26 mouse cellular contexts compared by ENCODE assay signal in genomic region chr9:32120162-32120561, GRCm38 (mm10). TPM values are rescaled to one million over a fixed set of nuclear protein-coding genes. Genes with fewer than 3 reads are reported as not detected.
DNase-seq lines count a peak whose midpoint lies in the region; ATAC-seq lines count a peak whose summit lies in the region.
"Had no signal": no experiment of that assay in that cellular context is flagged by ENCODE, and none has a peak within 500 bp of the region (broad histone marks: within the 10 kb centered on the region; RNA-seq: fewer than 3 reads in every experiment).

No protein-coding gene starts in this region.

- peak; percentile 70 for DNase-seq in embryonic facial prominence, embryonic 14.5 days (ENCODE audit: low spot score)
- DNase-seq in embryonic facial prominence, embryonic 10.5 days (ENCODE audit: low spot score) = no peak
- DNase-seq in liver, embryonic 11.5 days (ENCODE audit: low spot score) = no peak
- peak; percentile 78 for DNase-seq in fat pad, adult 2 months (ENCODE audit: extremely low read depth, low read depth, low spot score)
- no peak for DNase-seq in forebrain, embryonic 14.5 days (ENCODE audit: low spot score)
- DNase-seq: adrenal gland, adult 2 months; adrenal gland, postnatal 14 days; cerebellum, adult 11 months; cerebellum, adult 2 months; cerebellum, postnatal 10 days; cerebellum, postnatal 36 days; embryo, embryonic 11 days; gastrocnemius, postnatal 10 days; gastrocnemius, postnatal 36 days; heart, adult 2 months had no signal

- H3K9ac ChIP-seq in embryonic facial prominence, embryonic 14.5 days (ENCODE audit: low read depth, low read length) = no peak overlapping the region
- no peak overlapping the region for H3K9ac ChIP-seq in liver, embryonic 16.5 days (ENCODE audit: low read depth, low read length)
- no peak overlapping the region for H3K9ac ChIP-seq in liver, embryonic 11.5 days (ENCODE audit: low read depth, low read length)
- H3K9ac ChIP-seq in hindbrain, embryonic 13.5 days = no peak overlapping the region
- no peak overlapping the region for H3K9ac ChIP-seq in forebrain, embryonic 14.5 days (ENCODE audit: low read length)
- H3K9ac ChIP-seq: embryonic facial prominence, embryonic 15.5 days; forebrain, embryonic 12.5 days; hindbrain, embryonic 14.5 days had no signal

- no peak overlapping the region for H3K27ac ChIP-seq in embryonic facial prominence, embryonic 14.5 days (replicated peaks; ENCODE audit: low read depth, low read length)
- no peak overlapping the region for H3K27ac ChIP-seq in embryonic facial prominence, embryonic 10.5 days (replicated peaks)
- H3K27ac ChIP-seq in liver, embryonic 16.5 days (ENCODE audit: low read length) = no peak overlapping the region
- H3K27ac ChIP-seq in liver, embryonic 11.5 days (ENCODE audit: low read depth, low read length) = no peak overlapping the region
- H3K27ac ChIP-seq in hindbrain, embryonic 13.5 days = no peak overlapping the region
- no peak overlapping the region for H3K27ac ChIP-seq in forebrain, embryonic 14.5 days (ENCODE audit: low read depth, low read length)
- H3K27ac ChIP-seq: embryonic facial prominence, embryonic 15.5 days; forebrain, embryonic 12.5 days; heart, adult 2 months; hindbrain, embryonic 10.5 days; hindbrain, embryonic 14.5 days; hindbrain, postnatal 0 days had no signal

- H3K4me1 ChIP-seq in embryonic facial prominence, embryonic 14.5 days (ENCODE audit: control insufficient read depth, insufficient read depth, low read length) = no peaks in the 10 kb centered on the region
- H3K4me1 ChIP-seq in embryonic facial prominence, embryonic 10.5 days = no peaks in the 10 kb centered on the region
- peaks cover 13% of the 10 kb centered on the region for H3K4me1 ChIP-seq in liver, embryonic 16.5 days (ENCODE audit: control insufficient read depth, low read depth, low read length)
- H3K4me1 ChIP-seq in liver, embryonic 11.5 days (replicated peaks; ENCODE audit: control insufficient read depth, insufficient read depth, low read length) = peaks cover 14% of the 10 kb centered on the region
- 0 out of 2 replicates have a peak, but pooled peaks cover 3% of the 10 kb centered on the region for H3K4me1 ChIP-seq in hindbrain, embryonic 13.5 days (replicated peaks)
- no peaks in the 10 kb centered on the region for H3K4me1 ChIP-seq in forebrain, embryonic 14.5 days (ENCODE audit: control insufficient read depth, insufficient read depth, low read length)
- H3K4me1 ChIP-seq: forebrain, embryonic 12.5 days; hindbrain, embryonic 10.5 days had no signal

- no peak overlapping the region for H3K4me3 ChIP-seq in embryonic facial prominence, embryonic 14.5 days (ENCODE audit: low read depth, low read length)
- no peak overlapping the region for H3K4me3 ChIP-seq in embryonic facial prominence, embryonic 10.5 days
- H3K4me3 ChIP-seq in liver, embryonic 16.5 days (ENCODE audit: low read depth, low read length) = no peak overlapping the region
- H3K4me3 ChIP-seq in liver, embryonic 11.5 days (ENCODE audit: low read depth, low read length) = no peak overlapping the region
- H3K4me3 ChIP-seq in hindbrain, embryonic 13.5 days = no peak overlapping the region
- H3K4me3 ChIP-seq in forebrain, embryonic 14.5 days (ENCODE audit: low read depth, low read length) = no peak overlapping the region
- H3K4me3 ChIP-seq: embryonic facial prominence, embryonic 15.5 days; forebrain, embryonic 12.5 days; heart, adult 2 months; hindbrain, embryonic 10.5 days had no signal

- H3K27me3 ChIP-seq in embryonic facial prominence, embryonic 14.5 days (replicated peaks; ENCODE audit: control insufficient read depth, insufficient read depth, low read length) = no peaks in the 10 kb centered on the region
- no peaks in the 10 kb centered on the region for H3K27me3 ChIP-seq in embryonic facial prominence, embryonic 10.5 days (replicated peaks; ENCODE audit: low read depth, poor library complexity, severe bottlenecking)
- H3K27me3 ChIP-seq in liver, embryonic 16.5 days (ENCODE audit: control insufficient read depth, insufficient read depth, low read depth, low read length) = no peaks in the 10 kb centered on the region
- H3K27me3 ChIP-seq in liver, embryonic 11.5 days (replicated peaks; ENCODE audit: control insufficient read depth, insufficient read depth, low read length) = no peaks in the 10 kb centered on the region
- H3K27me3 ChIP-seq in hindbrain, embryonic 13.5 days = no peaks in the 10 kb centered on the region
- H3K27me3 ChIP-seq in forebrain, embryonic 14.5 days (replicated peaks; ENCODE audit: control insufficient read depth, insufficient read depth, low read length) = no peaks in the 10 kb centered on the region
- H3K27me3 ChIP-seq: embryonic facial prominence, embryonic 15.5 days; forebrain, embryonic 12.5 days had no signal

- 82% methylated on average over 1 of the region's 1 CpGs for WGBS in embryonic facial prominence, embryonic 14.5 days
- WGBS in embryonic facial prominence, embryonic 10.5 days = 89% methylated on average over 1 of the region's 1 CpGs
- 28% methylated on average over 1 of the region's 1 CpGs for WGBS in liver, embryonic 16.5 days (ENCODE audit: insufficient replicate concordance)
- WGBS in liver, embryonic 11.5 days = 72% methylated on average over 1 of the region's 1 CpGs
- 100% methylated on average over 1 of the region's 1 CpGs for WGBS in hindbrain, embryonic 13.5 days
- WGBS in forebrain, embryonic 14.5 days = 93% methylated on average over 1 of the region's 1 CpGs

- H3K9me3 ChIP-seq in embryonic facial prominence, embryonic 14.5 days (ENCODE audit: control insufficient read depth, low read length) = 0 out of 2 replicates have a peak, but pooled peaks cover 2% of the 10 kb centered on the region
- H3K9me3 ChIP-seq in embryonic facial prominence, embryonic 10.5 days = no peaks in the 10 kb centered on the region
- no peaks in the 10 kb centered on the region for H3K9me3 ChIP-seq in liver, embryonic 16.5 days (replicated peaks; ENCODE audit: control insufficient read depth, low read length)
- no peaks in the 10 kb centered on the region for H3K9me3 ChIP-seq in liver, embryonic 11.5 days (ENCODE audit: control insufficient read depth, low read length)
- no peaks in the 10 kb centered on the region for H3K9me3 ChIP-seq in hindbrain, embryonic 13.5 days
- H3K9me3 ChIP-seq in forebrain, embryonic 14.5 days (replicated peaks; ENCODE audit: control insufficient read depth, low read length) = no peaks in the 10 kb centered on the region
- H3K9me3 ChIP-seq: embryonic facial prominence, embryonic 15.5 days; forebrain, embryonic 12.5 days had no signal

- H3K4me2 ChIP-seq in embryonic facial prominence, embryonic 14.5 days (ENCODE audit: low read depth, low read length) = no peak overlapping the region
- no peak overlapping the region for H3K4me2 ChIP-seq in liver, embryonic 16.5 days (ENCODE audit: low read depth, low read length)
- H3K4me2 ChIP-seq in liver, embryonic 11.5 days = no peak overlapping the region
- H3K4me2 ChIP-seq in hindbrain, embryonic 13.5 days = no peak overlapping the region
- no peak overlapping the region for H3K4me2 ChIP-seq in forebrain, embryonic 14.5 days (ENCODE audit: low read length)
- H3K4me2 ChIP-seq: embryonic facial prominence, embryonic 15.5 days; forebrain, embryonic 12.5 days; heart, embryonic 11.5 days; hindbrain, embryonic 14.5 days had no signal

- ATAC-seq in embryonic facial prominence, embryonic 14.5 days (ENCODE audit: low read depth) = no peak
- ATAC-seq in liver, embryonic 16.5 days (ENCODE audit: low read depth) = peak; percentile 38; the same call in 1 of the 2 replicates
- ATAC-seq in liver, embryonic 11.5 days (replicated peaks; ENCODE audit: low FRiP score) = no peak
- peak; percentile 86 for ATAC-seq in megakaryocyte-erythroid progenitor cell, adult 5-6 weeks (replicated peaks; ENCODE audit: low FRiP score, low TSS enrichment, poor library complexity, severe bottlenecking)
- ATAC-seq in hindbrain, embryonic 13.5 days (ENCODE audit: low FRiP score) = no peak
- no peak for ATAC-seq in forebrain, embryonic 14.5 days
- ATAC-seq: forebrain, embryonic 16.5 days; hindbrain, postnatal 0 days; inflammation-experienced regulatory T-cells, adult 6 months had no signal

- no peaks in the 10 kb centered on the region for H3K36me3 ChIP-seq in embryonic facial prominence, embryonic 14.5 days (ENCODE audit: control insufficient read depth, insufficient read depth, low read length)
- 0 out of 2 replicates have a peak, but pooled peaks cover 2% of the 10 kb centered on the region for H3K36me3 ChIP-seq in embryonic facial prominence, embryonic 10.5 days (replicated peaks)
- H3K36me3 ChIP-seq in liver, embryonic 16.5 days (ENCODE audit: control insufficient read depth, insufficient read depth) = no peaks in the 10 kb centered on the region
- no peaks in the 10 kb centered on the region for H3K36me3 ChIP-seq in liver, embryonic 11.5 days (ENCODE audit: control insufficient read depth, insufficient read depth, low read length)
- H3K36me3 ChIP-seq in hindbrain, embryonic 13.5 days = 0 out of 2 replicates have a peak, but pooled peaks cover 2% of the 10 kb centered on the region
- no peaks in the 10 kb centered on the region for H3K36me3 ChIP-seq in forebrain, embryonic 14.5 days (ENCODE audit: control insufficient read depth, insufficient read depth, low read length)
- H3K36me3 ChIP-seq: embryonic facial prominence, embryonic 15.5 days; forebrain, embryonic 12.5 days had no signal

RNA-seq across cellular contexts. Expression of gene Arhgap32, which starts 4.2 kb away (rescaled TPM):
- 10.9 and 11.5 TPM in 2 replicates for polyA plus RNA-seq in embryonic facial prominence, embryonic 14.5 days (2014; fragmentation: Nextera tagmentation; extraction: Ambion mirVana)
- polyA plus RNA-seq in embryonic facial prominence, embryonic 10.5 days (2016; fragmentation: Nextera tagmentation; extraction: Ambion mirVana) = 3.6 and 4.0 TPM in 2 replicates
- polyA plus RNA-seq in liver, embryonic 16.5 days (2015; fragmentation: Nextera tagmentation; extraction: Ambion mirVana) = 0.32 and 0.57 TPM in 2 replicates
- polyA plus RNA-seq in liver, embryonic 11.5 days (2014; fragmentation: Nextera tagmentation; extraction: Ambion mirVana) = 1.3 and 1.7 TPM in 2 replicates
- total RNA-seq in megakaryocyte-erythroid progenitor cell, adult 5-6 weeks (2014; fragmentation: Nextera tagmentation) = 0.24 and 0.59 TPM in 2 replicates
- 0.38 and 10.4 TPM in 2 replicates for total RNA-seq in megakaryocyte-erythroid progenitor cell, adult 5-6 weeks (2017)
- 10.7 and 11.7 TPM in 2 replicates for polyA plus RNA-seq in hindbrain, embryonic 13.5 days (2015; fragmentation: Nextera tagmentation; extraction: Ambion mirVana)
- polyA plus RNA-seq in forebrain, embryonic 14.5 days (2014; fragmentation: Nextera tagmentation; extraction: Ambion mirVana) = 10.0 and 10.1 TPM in 2 replicates

Comparison
In these comparisons a context has a peak if more than half of its experiments do, and no peak if none do; other contexts are left out.
1. ATAC-seq: peak in liver, embryonic 16.5 days (single experiment) and megakaryocyte-erythroid progenitor cell, adult 5-6 weeks (single experiment); none in embryonic facial prominence, embryonic 14.5 days (single experiment), liver, embryonic 11.5 days (single experiment), hindbrain, embryonic 13.5 days (single experiment) and forebrain, embryonic 14.5 days (single experiment).
2. DNase-seq: peak in embryonic facial prominence, embryonic 14.5 days (single experiment) and fat pad, adult 2 months (single experiment); none in embryonic facial prominence, embryonic 10.5 days (single experiment), liver, embryonic 11.5 days (single experiment) and forebrain, embryonic 14.5 days (single experiment).